In the genomic region with DNA sequence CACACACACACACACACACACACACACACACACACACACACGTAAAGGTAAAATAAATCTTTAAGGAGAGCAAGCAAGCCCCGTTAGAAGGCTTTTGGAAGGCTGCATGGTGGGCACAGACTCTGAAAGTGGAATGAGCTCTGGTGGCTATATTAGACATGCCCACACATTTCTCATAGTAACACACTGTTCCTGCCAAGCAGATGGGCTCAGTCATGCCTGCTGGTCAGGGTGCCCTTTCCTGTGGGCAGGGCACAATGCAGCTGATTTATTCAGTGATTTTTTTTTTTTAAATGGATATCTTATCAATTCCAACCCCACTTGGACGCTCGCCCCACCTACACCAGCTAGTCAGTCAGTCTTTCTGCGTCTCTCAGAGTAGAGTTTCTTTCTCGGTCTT, we compare ENCODE assay signal across 30 mouse cellular contexts.
DNase-seq lines count a peak whose midpoint lies in the region; ATAC-seq and TF ChIP-seq lines count a peak whose summit lies in the region.
"Had no signal": no experiment of that assay in that cellular context is flagged by ENCODE, and none has a peak within 500 bp of the region (broad histone marks: within the 10 kb centered on the region; RNA-seq: fewer than 3 reads in every experiment).

No protein-coding gene starts in this region.

- no peak overlapping the region for H3K4me2 ChIP-seq in hindbrain, embryonic 16.5 days (ENCODE audit: low read length)
- H3K4me2 ChIP-seq: hindbrain, embryonic 15.5 days; kidney, embryonic 15.5 days; liver, embryonic 12.5 days; midbrain, embryonic 12.5 days; neural tube, embryonic 12.5 days; stomach, embryonic 15.5 days had no signal

- TF ChIP-seq CTCF in testis, adult 2 months (IDR thresholded peaks at IDR 0.05; ENCODE audit: control insufficient read depth, insufficient read depth, insufficient replicate concordance, low read depth, low read length), result no peak

- no peaks in the 10 kb centered on the region for H3K4me1 ChIP-seq in testis, adult 2 months (ENCODE audit: control insufficient read depth, insufficient read depth, low read length)
- no peaks in the 10 kb centered on the region for H3K4me1 ChIP-seq in hindbrain, embryonic 16.5 days (ENCODE audit: control insufficient read depth, insufficient read depth, low read depth, low read length)
- H3K4me1 ChIP-seq: hindbrain, embryonic 10.5 days; hindbrain, embryonic 15.5 days; kidney, embryonic 15.5 days; midbrain, embryonic 12.5 days; neural tube, embryonic 12.5 days; stomach, embryonic 15.5 days had no signal

- intact Hi-C loops in left cerebral cortex, postnatal 25 days (cut with DNase I), result no loop called here
- intact Hi-C loops in left cerebral cortex, postnatal 4 days (cut with DNase I), result no loop called here

- WGBS in hindbrain, embryonic 16.5 days, result 97% methylated on average over 6 of the region's 6 CpGs

- no peaks in the 10 kb centered on the region for H3K27me3 ChIP-seq in testis, adult 2 months (ENCODE audit: control insufficient read depth, insufficient read depth, low read length)
- H3K27me3 ChIP-seq in hindbrain, embryonic 16.5 days (replicated peaks; ENCODE audit: control insufficient read depth, insufficient read depth, low read length), result no peaks in the 10 kb centered on the region
- H3K27me3 ChIP-seq: hindbrain, embryonic 15.5 days; kidney, embryonic 15.5 days; liver, embryonic 12.5 days; megakaryocyte, embryonic 14.5 days; midbrain, embryonic 12.5 days; neural tube, embryonic 12.5 days; Patski; stomach, embryonic 15.5 days had no signal

- no peak for ATAC-seq in hindbrain, embryonic 16.5 days
- ATAC-seq: forebrain, embryonic 16.5 days; liver, embryonic 12.5 days; liver, postnatal 0 days; Patski had no signal

- H3K36me3 ChIP-seq in testis, adult 2 months (ENCODE audit: control insufficient read depth, insufficient read depth, low read length), result peaks cover 1% of the 10 kb centered on the region; the same call in 1 of the 2 replicates
- peaks cover 36% of the 10 kb centered on the region for H3K36me3 ChIP-seq in hindbrain, embryonic 16.5 days (ENCODE audit: control insufficient read depth, insufficient read depth, low read length)

- no peak overlapping the region for H3K4me3 ChIP-seq in testis, adult 2 months (ENCODE audit: control insufficient read depth, low read depth, low read length)
- no peak overlapping the region for H3K4me3 ChIP-seq in hindbrain, embryonic 16.5 days (ENCODE audit: low read length)
- H3K4me3 ChIP-seq: erythroblast, embryonic 14.5 days; hindbrain, embryonic 10.5 days; hindbrain, embryonic 15.5 days; kidney, embryonic 15.5 days; layer of hippocampus, adult 2 months; liver, embryonic 12.5 days; megakaryocyte, embryonic 14.5 days; midbrain, embryonic 12.5 days; myocyte; neural tube, embryonic 12.5 days; stomach, embryonic 15.5 days had no signal

- H3K9ac ChIP-seq in hindbrain, embryonic 16.5 days (ENCODE audit: low read depth, low read length), result no peak overlapping the region
- H3K9ac ChIP-seq: hindbrain, embryonic 15.5 days; kidney, embryonic 15.5 days; liver, embryonic 12.5 days; liver, postnatal 0 days; midbrain, embryonic 12.5 days; neural tube, embryonic 12.5 days; stomach, embryonic 15.5 days had no signal

- peak overlapping the region; percentile 9; the same call in 1 of the 2 replicates for H3K27ac ChIP-seq in testis, adult 2 months (ENCODE audit: control insufficient read depth, insufficient read depth, low read depth, low read length)
- no peak overlapping the region for H3K27ac ChIP-seq in hindbrain, embryonic 16.5 days (ENCODE audit: low read depth, low read length)
- H3K27ac ChIP-seq: hindbrain, embryonic 10.5 days; hindbrain, embryonic 15.5 days; kidney, embryonic 15.5 days; liver, embryonic 12.5 days; midbrain, embryonic 12.5 days; neural tube, embryonic 12.5 days; stomach, embryonic 15.5 days had no signal

- no peaks in the 10 kb centered on the region for H3K9me3 ChIP-seq in hindbrain, embryonic 16.5 days (ENCODE audit: control insufficient read depth, low read length)
- H3K9me3 ChIP-seq: stomach, embryonic 15.5 days had no signal

- peak; percentile 31 for DNase-seq in adrenal gland, postnatal 25 days
- DNase-seq in adrenal gland, adult 18-20 months (ENCODE audit: low spot score in 2 of 2), result no peak
- DNase-seq in left cerebral cortex, postnatal 25 days (ENCODE audit: low spot score in 2 of 2), result peak; percentile 54 to 84
- no peak for DNase-seq in left cerebral cortex, postnatal 4 days
- DNase-seq in testis, postnatal 10 days (ENCODE audit: low spot score), result no peak
- DNase-seq: cerebellum, adult 2 months; cerebellum, postnatal 14 days; gastrocnemius, postnatal 10 days; heart, postnatal 14 days; kidney, adult 18-20 months; kidney, postnatal 36 days; liver, postnatal 0 days; lung, postnatal 4 days; thymus, adult 2 months; thymus, postnatal 36 days had no signal

- no peak for TF ChIP-seq POLR2A in testis, adult 2 months (IDR thresholded peaks at IDR 0.05; ENCODE audit: control insufficient read depth, low read depth, low read length)

Comparison
In these comparisons a context has a peak if more than half of its experiments do, and no peak if none do; other contexts are left out.
1. DNase-seq: peak in adrenal gland, postnatal 25 days (single experiment) and left cerebral cortex, postnatal 25 days (2 of 2); none in adrenal gland, adult 18-20 months (0 of 2), left cerebral cortex, postnatal 4 days (single experiment) and testis, postnatal 10 days (single experiment).